Comparison of ENCODE assay signal across 25 mouse cellular contexts in the genomic region with DNA sequence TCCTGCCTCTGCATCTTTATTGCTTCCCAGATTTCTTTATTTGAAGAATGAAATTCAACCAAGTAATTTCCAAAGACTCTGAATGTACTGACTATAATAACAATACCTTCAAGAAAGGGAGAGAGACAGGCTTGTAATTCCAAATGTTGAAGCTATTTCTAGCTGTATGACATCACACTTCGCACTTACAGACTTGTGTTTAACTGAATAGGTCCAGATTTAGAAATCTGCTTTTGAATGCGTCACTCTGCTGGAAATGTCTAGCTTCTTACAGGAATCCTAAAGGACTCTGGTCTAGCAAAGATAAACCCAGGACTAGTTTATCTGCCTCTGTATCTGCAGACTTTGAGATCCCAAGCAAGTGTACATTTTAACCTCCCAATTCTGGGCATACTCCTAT. TPM values are rescaled to one million over a fixed set of nuclear protein-coding genes. Genes with fewer than 3 reads are reported as not detected.
DNase-seq lines count a peak whose midpoint lies in the region; TF ChIP-seq lines count a peak whose summit lies in the region.
"Had no signal": no experiment of that assay in that cellular context is flagged by ENCODE, and none has a peak within 500 bp of the region (broad histone marks: within the 10 kb centered on the region; RNA-seq: fewer than 3 reads in every experiment).

No protein-coding gene starts in this region.

- TF ChIP-seq CTCF in left cerebral cortex, adult 2 months (IDR thresholded peaks at IDR 0.05), result no peak

- peak overlapping the region; percentile 9 for H3K27ac ChIP-seq in left cerebral cortex, adult 2 months
- H3K27ac ChIP-seq: forebrain, embryonic 10.5 days; forebrain, embryonic 13.5 days; heart, adult 2 months; heart, embryonic 10.5 days; hindbrain, embryonic 10.5 days; hindbrain, embryonic 13.5 days; intestine, embryonic 15.5 days had no signal

- H3K4me3 ChIP-seq in left cerebral cortex, adult 2 months, result no peak overlapping the region
- H3K4me3 ChIP-seq: forebrain, embryonic 10.5 days; forebrain, embryonic 13.5 days; heart, adult 2 months; heart, embryonic 10.5 days; hindbrain, embryonic 10.5 days; hindbrain, embryonic 13.5 days; intestine, embryonic 15.5 days had no signal

- DNase-seq in frontal cortex, adult 2 months (ENCODE audit: extremely low spot score in 1 of 2, low spot score in 1 of 2), result peak; percentile 46 to 67
- no peak for DNase-seq in frontal cortex, postnatal 14 days (ENCODE audit: low spot score in 2 of 2)
- no peak for DNase-seq in left cerebral cortex, adult 2 months (ENCODE audit: extremely low spot score in 1 of 2, low spot score in 2 of 2)
- DNase-seq in left cerebral cortex, adult 18-20 months (ENCODE audit: low spot score in 2 of 2), result no peak
- DNase-seq in brain, adult 2 months (ENCODE audit: low read depth, low spot score), result peak; percentile 82
- DNase-seq in left cerebral cortex, postnatal 25 days (ENCODE audit: low spot score in 2 of 2), result peak; percentile 30 to 87
- DNase-seq in kidney, postnatal 4 days, result no peak
- DNase-seq: adrenal gland, adult 2 months; adrenal gland, postnatal 14 days; cerebellum, adult 11-12 months; cerebellum, adult 8-10 months; cerebellum, postnatal 10 days; cerebellum, postnatal 36 days; gastrocnemius, postnatal 10 days; gastrocnemius, postnatal 36 days; heart, adult 2 months had no signal

- intact Hi-C loops in left cerebral cortex, adult 2 months (cut with DNase I), result loop anchor here (2.0 to 10.0 kb wide), 3 partner anchors 285 to 1263 kb away; partner anchors contain the start of genes Ncoa7 and Soga3
- intact Hi-C loops in left cerebral cortex, postnatal 25 days (cut with DNase I), result loop anchor here (5.0 to 10.0 kb wide), 5 partner anchors 263 to 1265 kb away; partner anchors contain the start of gene Ncoa7

RNA-seq across cellular contexts. Expression of gene Rspo3, which starts 3.8 kb away (rescaled TPM):
- polyA plus RNA-seq in frontal cortex, adult 2 months (2012; rRNA removed), result 9.3 and 10.8 TPM in 2 replicates
- total RNA-seq in left cerebral cortex, adult 2 months (2021), result 10 to 100 TPM; 12.5 TPM
- total RNA-seq in left cerebral cortex, adult 18-20 months (2021), result 10 to 100 TPM; 11.5 to 13.8 TPM
- 10 to 100 TPM; 12.4 to 13.8 TPM for total RNA-seq in left cerebral cortex, postnatal 25 days (2021)
- total RNA-seq: granulocyte monocyte progenitor cell, adult 5-6 weeks; MEL had no signal
- polyA plus RNA-seq: CD4-positive, CD25-positive, alpha-beta regulatory T cell, adult 4 months had no signal

Comparison
In these comparisons a context has a peak if more than half of its experiments do, and no peak if none do; other contexts are left out.
1. DNase-seq: peak in frontal cortex, adult 2 months (2 of 2), brain, adult 2 months (single experiment) and left cerebral cortex, postnatal 25 days (2 of 2); none in frontal cortex, postnatal 14 days (0 of 2), left cerebral cortex, adult 2 months (0 of 2), left cerebral cortex, adult 18-20 months (0 of 2) and kidney, postnatal 4 days (0 of 2).